Mouse (Mus musculus) midbrain, embryonic 12.5 days (tissue): Measurements from ENCODE around the gene Ush1g. TPM values are rescaled to one million over a fixed set of nuclear protein-coding genes. Genes with fewer than 3 reads are reported as not detected.

Experiments used
- ATAC-seq: fragments of 200-750 bp; cut with Nextera tagmentation; 2 replicates; pipeline ENCODE4 v1.8.0; 2017; ENCODE audit warnings: low read depth, moderate TSS enrichment, moderate library complexity; ENCODE audit not compliant: low FRiP score
- H3K27ac ChIP-seq: fragments of 300-500 bp; sonication (generic); replicated peaks from 2 replicates; pipeline ENCODE4 v1.5.1; 2016; ENCODE audit warnings: mild to moderate bottlenecking
- H3K27me3 ChIP-seq: fragments of 300-500 bp; sonication (generic); 2 replicates; pipeline ENCODE4 v1.6.1; 2016; ENCODE audit warnings: mild to moderate bottlenecking
- H3K36me3 ChIP-seq: fragments of 300-500 bp; sonication (generic); 2 replicates; pipeline ENCODE4 v1.6.1; 2016
- H3K4me1 ChIP-seq: fragments of 300-500 bp; sonication (generic); 2 replicates; pipeline ENCODE4 v1.6.1; 2016
- H3K4me2 ChIP-seq: fragments of 300-500 bp; sonication (generic); replicated peaks from 2 replicates; pipeline ENCODE4 v1.6.1; 2016; ENCODE audit warnings: mild to moderate bottlenecking, moderate library complexity
- H3K4me3 ChIP-seq: fragments of 300-500 bp; sonication (generic); 2 replicates; pipeline ENCODE4 v1.5.1; 2016; ENCODE audit warnings: mild to moderate bottlenecking
- H3K9ac ChIP-seq: fragments of 300-500 bp; sonication (generic); replicated peaks from 2 replicates; pipeline ENCODE4 v1.6.1; 2016; ENCODE audit warnings: mild to moderate bottlenecking, moderate library complexity
- H3K9me3 ChIP-seq: fragments of 300-500 bp; sonication (generic); 2 replicates; pipeline ENCODE4 v1.6.1; 2016; ENCODE audit warnings: mild to moderate bottlenecking
- WGBS: fragments of 180-500 bp; shearing (Covaris S2); methylation state at CpG from one replicate; pipeline ENCODE4 v1.1.7; 2016; 5-methylcytosine and 5-hydroxymethylcytosine counted together
- polyA plus RNA-seq: library from polyadenylated mRNA; unstranded; fragments of >200 nt; fragmentation: Nextera tagmentation; extraction: Ambion mirVana; gene quantifications from 2 replicates; pipeline ENCODE4 v1.2.1, GENCODE M21; 2016

Ush1g gene
- polyA plus RNA-seq, result 0.05 TPM in 1 of 2 replicates, not detected in the other

GRCm38 (mm10) chr11:115321906-115322693 is at the start of gene Ush1g:
TSS of gene Ush1g (minus strand) at chr11:115322041.
- ATAC-seq, result no peak
- Histone ChIP-seq H3K27ac (no peak within 1 kb of the TSS), H3K4me3 (no peak within 1 kb of the TSS), H3K4me2 (peak within 1 kb of the TSS; percentile 10), H3K36me3 (no peaks in the 10 kb centered on the region), H3K9ac (no peak within 1 kb of the TSS), H3K27me3 (peaks cover 90% of the 10 kb centered on the region), H3K9me3 (no peaks in the 10 kb centered on the region), H3K4me1 (peaks cover 27% of the 10 kb centered on the region)
- WGBS, result 4% methylated on average over 35 of the region's 35 CpGs

GRCm38 (mm10) chr11:115371354-115371753 is 49.5 kb upstream of the Ush1g start:
- 67% methylated on average over 8 of the region's 8 CpGs for WGBS
- peaks cover 63% of the 10 kb centered on the region for H3K27me3 ChIP-seq
- no peaks in the 10 kb centered on the region for H3K36me3 ChIP-seq
- no peak overlapping the region for H3K9ac ChIP-seq
- H3K4me3 ChIP-seq, result no peak overlapping the region
- H3K9me3 ChIP-seq, result no peaks in the 10 kb centered on the region
- H3K4me1 ChIP-seq, result peaks cover 22% of the 10 kb centered on the region
- H3K4me2 ChIP-seq, result no peak overlapping the region
- H3K27ac ChIP-seq, result no peak overlapping the region
- no peak for ATAC-seq

GRCm38 (mm10) chr11:115370368-115370767 is 48.5 kb upstream of the Ush1g start:
- H3K27me3 ChIP-seq, result peaks cover 66% of the 10 kb centered on the region
- 67% methylated on average over 7 of the region's 7 CpGs for WGBS

GRCm38 (mm10) chr11:115367395-115367944 is 45.6 kb upstream of the Ush1g start, which contains the start of gene Hid1:
TSS of gene Hid1 (minus strand) at chr11:115367756.
- Histone ChIP-seq H3K9me3 (no peaks in the 10 kb centered on the region), H3K4me1 (peaks cover 17% of the 10 kb centered on the region), H3K36me3 (no peaks in the 10 kb centered on the region), H3K4me2 (peak within 1 kb of the TSS; percentile 92), H3K27ac (peak within 1 kb of the TSS; percentile 67), H3K27me3 (peaks cover 45% of the 10 kb centered on the region), H3K9ac (peak within 1 kb of the TSS; percentile 79), H3K4me3 (peak within 1 kb of the TSS; percentile 72)
- WGBS, result under 1% methylated on average over 39 of the region's 39 CpGs
- ATAC-seq, result peak; percentile 75

More at GRCm38 (mm10) chr11:115370368-115370767, 48.5 kb upstream of the Ush1g start:
- no peak overlapping the region for H3K4me3 ChIP-seq
- peaks cover 29% of the 10 kb centered on the region for H3K4me1 ChIP-seq
- H3K9ac ChIP-seq, result no peak overlapping the region
- no peak overlapping the region for H3K4me2 ChIP-seq
- ATAC-seq, result no peak
- H3K27ac ChIP-seq, result no peak overlapping the region
- no peaks in the 10 kb centered on the region for H3K9me3 ChIP-seq
- H3K36me3 ChIP-seq, result no peaks in the 10 kb centered on the region

GRCm38 (mm10) chr11:115366706-115367394 is 45.0 kb upstream of the Ush1g start:
- Histone ChIP-seq H3K27me3 (peaks cover 45% of the 10 kb centered on the region), H3K9me3 (no peaks in the 10 kb centered on the region), H3K4me2 (peak overlapping the region; percentile 92), H3K9ac (peak overlapping the region; percentile 79), H3K4me3 (peak overlapping the region; percentile 72), H3K4me1 (peaks cover 17% of the 10 kb centered on the region), H3K27ac (peak overlapping the region; percentile 67), H3K36me3 (no peaks in the 10 kb centered on the region)
- under 1% methylated on average over 28 of the region's 28 CpGs for WGBS
- ATAC-seq, result peak; percentile 69

- peaks cover 17% of the 10 kb centered on the region for H3K4me1 ChIP-seq
- H3K36me3 ChIP-seq, result no peaks in the 10 kb centered on the region
- no peaks in the 10 kb centered on the region for H3K9me3 ChIP-seq
- peak overlapping the region; percentile 12; the same call in 1 of the 2 replicates for H3K27ac ChIP-seq
- peak; percentile 38; the same call in 1 of the 2 replicates for ATAC-seq
- peak overlapping the region; percentile 72 for H3K4me3 ChIP-seq
- peaks cover 41% of the 10 kb centered on the region for H3K27me3 ChIP-seq
- 46% methylated on average over 7 of the region's 7 CpGs for WGBS
- peak overlapping the region; percentile 92 for H3K4me2 ChIP-seq
- peak overlapping the region; percentile 79; the same call in 1 of the 2 replicates for H3K9ac ChIP-seq
Measured at GRCm38 (mm10) chr11:115366039-115366705, 44.3 kb upstream of the Ush1g start.

- no peak for ATAC-seq
Measured at GRCm38 (mm10) chr11:115364136-115364535, 42.3 kb upstream of the Ush1g start.

GRCm38 (mm10) chr11:115359726-115360125 is 37.9 kb upstream of the Ush1g start:
- Histone ChIP-seq H3K4me1 (peaks cover 12% of the 10 kb centered on the region), H3K4me2 (no peak overlapping the region), H3K9me3 (no peaks in the 10 kb centered on the region), H3K9ac (no peak overlapping the region), H3K4me3 (no peak overlapping the region), H3K27ac (peak overlapping the region; percentile 15; the same call in 1 of the 2 replicates), H3K36me3 (peaks cover 15% of the 10 kb centered on the region), H3K27me3 (peaks cover 25% of the 10 kb centered on the region)
- WGBS, result 72% methylated on average over 6 of the region's 6 CpGs
- ATAC-seq, result no peak

More at GRCm38 (mm10) chr11:115364136-115364535, 42.3 kb upstream of the Ush1g start:
- Histone ChIP-seq H3K4me1 (peaks cover 24% of the 10 kb centered on the region), H3K9me3 (no peaks in the 10 kb centered on the region), H3K36me3 (no peaks in the 10 kb centered on the region), H3K9ac (no peak overlapping the region), H3K4me3 (no peak overlapping the region), H3K4me2 (no peak overlapping the region), H3K27me3 (peaks cover 24% of the 10 kb centered on the region), H3K27ac (no peak overlapping the region)
- 88% methylated on average over 3 of the region's 3 CpGs for WGBS

GRCm38 (mm10) chr11:115359293-115359692 is 37.5 kb upstream of the Ush1g start:
- H3K4me1 ChIP-seq, result peaks cover 12% of the 10 kb centered on the region
- ATAC-seq, result no peak
- H3K4me3 ChIP-seq, result no peak overlapping the region
- 0 out of 2 replicates have a peak overlapping the region, but pooled peaks have one; percentile 39 for H3K9ac ChIP-seq
- H3K27me3 ChIP-seq, result peaks cover 25% of the 10 kb centered on the region
- H3K36me3 ChIP-seq, result peaks cover 15% of the 10 kb centered on the region
- WGBS, result 38% methylated on average over 3 of the region's 3 CpGs
- no peak overlapping the region for H3K4me2 ChIP-seq
- H3K9me3 ChIP-seq, result no peaks in the 10 kb centered on the region
- H3K27ac ChIP-seq, result peak overlapping the region; percentile 15

GRCm38 (mm10) chr11:115358468-115358867 is 36.6 kb upstream of the Ush1g start:
- H3K27ac ChIP-seq, result peak overlapping the region; percentile 15; the same call in 1 of the 2 replicates
- no peak for ATAC-seq
- 22% methylated on average over 5 of the region's 5 CpGs for WGBS
- H3K9me3 ChIP-seq, result no peaks in the 10 kb centered on the region
- H3K36me3 ChIP-seq, result peaks cover 18% of the 10 kb centered on the region
- peaks cover 12% of the 10 kb centered on the region for H3K4me1 ChIP-seq
- H3K4me2 ChIP-seq, result no peak overlapping the region
- H3K27me3 ChIP-seq, result peaks cover 25% of the 10 kb centered on the region
- H3K4me3 ChIP-seq, result no peak overlapping the region
- H3K9ac ChIP-seq, result peak overlapping the region; percentile 39

GRCm38 (mm10) chr11:115354183-115354582 is 32.3 kb upstream of the Ush1g start:
- Histone ChIP-seq H3K36me3 (peaks cover 46% of the 10 kb centered on the region), H3K4me3 (no peak overlapping the region), H3K4me1 (peaks cover 6% of the 10 kb centered on the region; the same call in 1 of the 2 replicates), H3K27ac (no peak overlapping the region), H3K27me3 (peaks cover 25% of the 10 kb centered on the region), H3K9me3 (no peaks in the 10 kb centered on the region), H3K4me2 (no peak overlapping the region), H3K9ac (no peak overlapping the region)
- 0 out of 2 replicates have a peak, but pooled peaks have one; percentile 14 for ATAC-seq
- WGBS, result 5% methylated on average over 8 of the region's 8 CpGs
